In genomic region chr13:73937321-73938176, GRCm38 (mm10) we compare ENCODE assay signal across 8 mouse cellular contexts. TPM values are rescaled to one million over a fixed set of nuclear protein-coding genes. Genes with fewer than 3 reads are reported as not detected.
DNase-seq lines count a peak whose midpoint lies in the region; ATAC-seq and TF ChIP-seq lines count a peak whose summit lies in the region.

Gene Trip13 (minus strand): TSS chr13:73937784.
Gene Brd9 (plus strand): TSS chr13:73937811.

- peak within 1 kb of the TSS; percentile 87 for H3K9ac ChIP-seq in heart, embryonic 12.5 days
- peak within 1 kb of the TSS; percentile 66 for H3K9ac ChIP-seq in kidney, postnatal 0 days (ENCODE audit: low read depth, low read length)
- H3K9ac ChIP-seq in liver, embryonic 11.5 days (ENCODE audit: low read depth, low read length): peak within 1 kb of the TSS; percentile 91
- H3K9ac ChIP-seq in stomach, embryonic 14.5 days (replicated peaks; ENCODE audit: low read depth, low read length): peak within 1 kb of the TSS; percentile 67

- peak; percentile 94 for DNase-seq in CD4-positive helper T cell, adult 2 months (ENCODE audit: low read depth, low spot score)
- peak; percentile 71 for DNase-seq in brain, embryonic 18.5 days (ENCODE audit: low read depth, low spot score)
- peak; percentile 94 for DNase-seq in kidney, postnatal 0 days (ENCODE audit: low spot score)
- DNase-seq in liver, embryonic 11.5 days (ENCODE audit: low spot score): peak; percentile 98
- DNase-seq in naive thymus-derived CD4-positive, alpha-beta T cell, adult 2 months (ENCODE audit: low read depth): peak; percentile 95

- peak within 1 kb of the TSS; percentile 81 for H3K27ac ChIP-seq in heart, embryonic 12.5 days (ENCODE audit: poor library complexity, severe bottlenecking)
- peak within 1 kb of the TSS; percentile 88 for H3K27ac ChIP-seq in kidney, postnatal 0 days
- H3K27ac ChIP-seq in liver, embryonic 11.5 days (ENCODE audit: low read depth, low read length): peak within 1 kb of the TSS; percentile 90
- H3K27ac ChIP-seq in stomach, embryonic 14.5 days (ENCODE audit: low read length): peak within 1 kb of the TSS; percentile 82

- H3K4me1 ChIP-seq in heart, embryonic 12.5 days (replicated peaks): peaks cover 16% of the 10 kb centered on the region
- H3K4me1 ChIP-seq in kidney, postnatal 0 days (replicated peaks; ENCODE audit: insufficient read depth, low read length): 0 out of 2 replicates have a peak, but pooled peaks cover 5% of the 10 kb centered on the region
- peaks cover 7% of the 10 kb centered on the region for H3K4me1 ChIP-seq in liver, embryonic 11.5 days (replicated peaks; ENCODE audit: control insufficient read depth, insufficient read depth, low read length)
- H3K4me1 ChIP-seq in stomach, embryonic 14.5 days (ENCODE audit: control insufficient read depth, insufficient read depth, low read length): peaks cover 5% of the 10 kb centered on the region; the same call in 1 of the 2 replicates

- peak; percentile 94 for ATAC-seq in erythroid progenitor cell, adult 5-6 weeks (replicated peaks; ENCODE audit: low FRiP score, poor library complexity, severe bottlenecking)
- ATAC-seq in heart, embryonic 12.5 days (ENCODE audit: insufficient number of reproducible peaks, low FRiP score): peak; percentile 95
- peak; percentile 96 for ATAC-seq in kidney, postnatal 0 days (replicated peaks; ENCODE audit: low FRiP score, low read depth)
- ATAC-seq in liver, embryonic 11.5 days (replicated peaks; ENCODE audit: low FRiP score): peak; percentile 95
- peak; percentile 96 for ATAC-seq in stomach, embryonic 14.5 days (ENCODE audit: insufficient number of reproducible peaks, insufficient read depth, low FRiP score, low read depth)

- H3K9me3 ChIP-seq in heart, embryonic 12.5 days (replicated peaks): no peaks in the 10 kb centered on the region
- H3K9me3 ChIP-seq in kidney, postnatal 0 days (replicated peaks; ENCODE audit: low read length): no peaks in the 10 kb centered on the region
- H3K9me3 ChIP-seq in liver, embryonic 11.5 days (ENCODE audit: control insufficient read depth, low read length): no peaks in the 10 kb centered on the region
- H3K9me3 ChIP-seq in stomach, embryonic 14.5 days (ENCODE audit: control insufficient read depth, low read depth, low read length): no peaks in the 10 kb centered on the region

- no peaks in the 10 kb centered on the region for H3K27me3 ChIP-seq in heart, embryonic 12.5 days (replicated peaks)
- H3K27me3 ChIP-seq in kidney, postnatal 0 days (ENCODE audit: insufficient read depth, low read length): no peaks in the 10 kb centered on the region
- H3K27me3 ChIP-seq in liver, embryonic 11.5 days (replicated peaks; ENCODE audit: control insufficient read depth, insufficient read depth, low read length): no peaks in the 10 kb centered on the region
- no peaks in the 10 kb centered on the region for H3K27me3 ChIP-seq in stomach, embryonic 14.5 days (ENCODE audit: control insufficient read depth, insufficient read depth, low read length)

- WGBS in heart, embryonic 12.5 days: under 1% methylated on average over 82 of the region's 82 CpGs
- WGBS in kidney, postnatal 0 days: under 1% methylated on average over 77 of the region's 82 CpGs
- under 1% methylated on average over 82 of the region's 82 CpGs for WGBS in liver, embryonic 11.5 days
- WGBS in stomach, embryonic 14.5 days: under 1% methylated on average over 82 of the region's 82 CpGs

- H3K4me2 ChIP-seq in heart, embryonic 12.5 days: peak within 1 kb of the TSS; percentile 90
- peak within 1 kb of the TSS; percentile 76 for H3K4me2 ChIP-seq in kidney, postnatal 0 days (ENCODE audit: low read length)
- H3K4me2 ChIP-seq in liver, embryonic 11.5 days: peak within 1 kb of the TSS; percentile 68
- H3K4me2 ChIP-seq in stomach, embryonic 14.5 days (replicated peaks; ENCODE audit: low read depth, low read length): peak within 1 kb of the TSS; percentile 66

- H3K4me3 ChIP-seq in heart, embryonic 12.5 days: peak within 1 kb of the TSS; percentile 72
- H3K4me3 ChIP-seq in kidney, postnatal 0 days (replicated peaks; ENCODE audit: low read depth, low read length): peak within 1 kb of the TSS; percentile 78
- peak within 1 kb of the TSS; percentile 75 for H3K4me3 ChIP-seq in liver, embryonic 11.5 days (ENCODE audit: low read depth, low read length)
- peak within 1 kb of the TSS; percentile 78 for H3K4me3 ChIP-seq in stomach, embryonic 14.5 days (ENCODE audit: low read depth, low read length)

- no peak for TF ChIP-seq CTCF in kidney, postnatal 0 days (IDR thresholded peaks at IDR 0.05; ENCODE audit: low read depth)

- peaks cover 46% of the 10 kb centered on the region for H3K36me3 ChIP-seq in heart, embryonic 12.5 days
- peaks cover 11% of the 10 kb centered on the region for H3K36me3 ChIP-seq in kidney, postnatal 0 days (ENCODE audit: insufficient read depth, low read length)
- H3K36me3 ChIP-seq in liver, embryonic 11.5 days (ENCODE audit: control insufficient read depth, insufficient read depth, low read length): peaks cover 10% of the 10 kb centered on the region; the same call in 1 of the 2 replicates
- peaks cover 23% of the 10 kb centered on the region for H3K36me3 ChIP-seq in stomach, embryonic 14.5 days (ENCODE audit: control insufficient read depth, insufficient read depth, low read length)

RNA-seq across cellular contexts. Expression of gene Trip13, which starts in this region (rescaled TPM):
- 15.1 and 22.0 TPM in 2 replicates for total RNA-seq in erythroid progenitor cell, adult 5-6 weeks (2015; ENCODE audit: low replicate concordance)
- 26.8 and 31.5 TPM in 2 replicates for total RNA-seq in erythroid progenitor cell, adult 5-6 weeks (2017; ENCODE audit: low replicate concordance)
- 36.7 and 37.7 TPM in 2 replicates for polyA plus RNA-seq in heart, embryonic 12.5 days (2016; fragmentation: Nextera tagmentation; extraction: Ambion mirVana)
- polyA plus RNA-seq in kidney, postnatal 0 days (2015; fragmentation: Nextera tagmentation; extraction: Ambion mirVana): 19.1 and 21.9 TPM in 2 replicates
- polyA plus RNA-seq in liver, embryonic 11.5 days (2014; fragmentation: Nextera tagmentation; extraction: Ambion mirVana): 60.4 and 61.5 TPM in 2 replicates
- 35.2 and 44.4 TPM in 2 replicates for polyA plus RNA-seq in stomach, embryonic 14.5 days (2014; fragmentation: Nextera tagmentation; extraction: Ambion mirVana)

RNA-seq across cellular contexts. Expression of gene Brd9, which starts in this region (rescaled TPM):
- total RNA-seq in erythroid progenitor cell, adult 5-6 weeks (2015; ENCODE audit: low replicate concordance): 45.4 and 51.1 TPM in 2 replicates
- total RNA-seq in erythroid progenitor cell, adult 5-6 weeks (2017; ENCODE audit: low replicate concordance): 74.1 and 124 TPM in 2 replicates
- 39.8 and 41.0 TPM in 2 replicates for polyA plus RNA-seq in heart, embryonic 12.5 days (2016; fragmentation: Nextera tagmentation; extraction: Ambion mirVana)
- polyA plus RNA-seq in kidney, postnatal 0 days (2015; fragmentation: Nextera tagmentation; extraction: Ambion mirVana): 35.5 and 39.0 TPM in 2 replicates
- polyA plus RNA-seq in liver, embryonic 11.5 days (2014; fragmentation: Nextera tagmentation; extraction: Ambion mirVana): 32.4 and 33.5 TPM in 2 replicates
- 55.2 and 57.8 TPM in 2 replicates for polyA plus RNA-seq in stomach, embryonic 14.5 days (2014; fragmentation: Nextera tagmentation; extraction: Ambion mirVana)

Comparison
In these comparisons a context has a peak if more than half of its experiments do, and no peak if none do; other contexts are left out.
1. Peak in every context shown above with its lines: DNase-seq, ATAC-seq, H3K4me3 ChIP-seq and H3K27ac ChIP-seq.